9 mouse cellular contexts compared by ENCODE assay signal in the genomic region with DNA sequence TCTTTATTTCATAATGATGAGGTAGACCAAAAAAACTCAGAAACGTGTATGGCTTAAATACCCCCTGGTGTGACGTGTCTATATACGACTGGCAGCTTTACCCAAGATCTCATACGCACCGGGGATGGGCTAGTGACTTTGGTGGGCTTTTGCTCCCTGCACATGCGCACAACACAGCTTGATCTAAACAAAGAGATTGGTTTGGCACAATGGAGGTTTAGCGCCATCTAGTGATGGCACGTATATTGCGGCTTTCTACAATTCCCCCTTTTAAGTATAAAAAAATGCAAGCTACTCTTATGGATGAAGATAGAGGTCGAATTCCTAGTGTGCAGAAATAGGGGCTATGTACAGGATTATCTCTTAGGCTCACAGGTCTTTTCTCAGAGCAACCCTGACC.
DNase-seq lines count a peak whose midpoint lies in the region; ATAC-seq and TF ChIP-seq lines count a peak whose summit lies in the region.
"Had no signal": no experiment of that assay in that cellular context is flagged by ENCODE, and none has a peak within 500 bp of the region (broad histone marks: within the 10 kb centered on the region; RNA-seq: fewer than 3 reads in every experiment).

No protein-coding gene starts in this region.

- H3K4me2 ChIP-seq in intestine, postnatal 0 days (replicated peaks; ENCODE audit: low read depth), result no peak overlapping the region
- no peak overlapping the region for H3K4me2 ChIP-seq in intestine, embryonic 16.5 days (ENCODE audit: low read depth, low read length)
- no peak overlapping the region for H3K4me2 ChIP-seq in CH12.LX (ENCODE audit: insufficient read depth, low read depth, poor library complexity, severe bottlenecking)
- no peak overlapping the region for H3K4me2 ChIP-seq in midbrain, embryonic 14.5 days (ENCODE audit: low read length)
- H3K4me2 ChIP-seq: limb, embryonic 15.5 days had no signal

- in situ Hi-C loops in CH12.LX (cut with MboI; ENCODE audit: low pct_ligation_motif_present, low pct_unique_long_range_greater_than_20kb, low sequenced_read_pairs), result no loop called here

- H3K27ac ChIP-seq in intestine, postnatal 0 days (ENCODE audit: low read depth, low read length), result no peak overlapping the region
- H3K27ac ChIP-seq in intestine, embryonic 16.5 days (ENCODE audit: low read length), result no peak overlapping the region
- no peak overlapping the region for H3K27ac ChIP-seq in CH12.LX (ENCODE audit: insufficient read depth, low read depth)
- no peak overlapping the region for H3K27ac ChIP-seq in midbrain, embryonic 14.5 days (replicated peaks; ENCODE audit: low read depth, low read length)
- H3K27ac ChIP-seq: limb, embryonic 15.5 days had no signal

- peak; percentile 12 for DNase-seq in CH12.LX (ENCODE audit: extremely low read depth)
- peak; percentile 81 for DNase-seq in R1 (ENCODE audit: low read depth, low spot score)
- DNase-seq in frontal cortex, postnatal 36 days (ENCODE audit: low spot score in 2 of 2), result peak; percentile 17 to 20
- DNase-seq in midbrain, embryonic 14.5 days, result peak; percentile 46

- no peaks in the 10 kb centered on the region for H3K9me3 ChIP-seq in intestine, postnatal 0 days (ENCODE audit: control insufficient read depth)
- H3K9me3 ChIP-seq in intestine, embryonic 16.5 days (ENCODE audit: control insufficient read depth, low read length), result no peaks in the 10 kb centered on the region
- peaks cover 8% of the 10 kb centered on the region for H3K9me3 ChIP-seq in CH12.LX (replicated peaks; ENCODE audit: low read length)
- H3K9me3 ChIP-seq in midbrain, embryonic 14.5 days (ENCODE audit: control insufficient read depth, low read length), result no peaks in the 10 kb centered on the region
- H3K9me3 ChIP-seq: limb, embryonic 15.5 days had no signal

- no peaks in the 10 kb centered on the region for H3K27me3 ChIP-seq in intestine, postnatal 0 days (replicated peaks; ENCODE audit: control insufficient read depth, insufficient read depth, low read length)
- H3K27me3 ChIP-seq in intestine, embryonic 16.5 days (replicated peaks; ENCODE audit: control insufficient read depth, insufficient read depth, low read length), result no peaks in the 10 kb centered on the region
- no peaks in the 10 kb centered on the region for H3K27me3 ChIP-seq in CH12.LX (replicated peaks)
- H3K27me3 ChIP-seq in midbrain, embryonic 14.5 days (ENCODE audit: control insufficient read depth, insufficient read depth, low read length), result no peaks in the 10 kb centered on the region
- H3K27me3 ChIP-seq: limb, embryonic 15.5 days had no signal

- TF ChIP-seq EP300 in CH12.LX (IDR thresholded peaks at IDR 0.05; ENCODE audit: low read length), result no peak

- dilution Hi-C loops in CH12.LX (cut with MboI; ENCODE audit: extremely low pct_ligation_motif_present, extremely low pct_unique_long_range_greater_than_20kb, low sequenced_read_pairs), result no loop called here

- no peak for ATAC-seq in intestine, postnatal 0 days
- no peak for ATAC-seq in intestine, embryonic 16.5 days
- ATAC-seq in midbrain, embryonic 14.5 days (ENCODE audit: low FRiP score, low TSS enrichment), result no peak; the same call in 1 of the 2 replicates
- no peak for ATAC-seq in megakaryocyte, adult 5-6 weeks (ENCODE audit: poor library complexity, severe bottlenecking)
- no peak for ATAC-seq in inflammation-experienced regulatory T-cells, adult 6 months

- peak; percentile 47 for TF ChIP-seq RAD21 in CH12.LX (IDR thresholded peaks at IDR 0.05; ENCODE audit: low read depth, low read length)

- no peaks in the 10 kb centered on the region for H3K36me3 ChIP-seq in intestine, postnatal 0 days (ENCODE audit: control insufficient read depth, insufficient read depth)
- H3K36me3 ChIP-seq in intestine, embryonic 16.5 days (ENCODE audit: control insufficient read depth, insufficient read depth, low read length), result no peaks in the 10 kb centered on the region
- no peaks in the 10 kb centered on the region for H3K36me3 ChIP-seq in CH12.LX (replicated peaks in 1 of 2; ENCODE audit: control insufficient read depth in 1 of 2, insufficient read depth in 1 of 2, low read length in 1 of 2)
- H3K36me3 ChIP-seq in midbrain, embryonic 14.5 days (ENCODE audit: control insufficient read depth, insufficient read depth, low read length), result no peaks in the 10 kb centered on the region
- H3K36me3 ChIP-seq: limb, embryonic 15.5 days had no signal

- no peak overlapping the region for H3K4me3 ChIP-seq in intestine, postnatal 0 days (ENCODE audit: low read depth, low read length)
- no peak overlapping the region for H3K4me3 ChIP-seq in intestine, embryonic 16.5 days (ENCODE audit: low read length)
- H3K4me3 ChIP-seq in CH12.LX (replicated peaks in 1 of 3; ENCODE audit: low read depth in 2 of 3, low read length in 2 of 3, poor library complexity in 1 of 3), result no peak overlapping the region
- no peak overlapping the region for H3K4me3 ChIP-seq in midbrain, embryonic 14.5 days (replicated peaks; ENCODE audit: low read depth, low read length)
- H3K4me3 ChIP-seq: limb, embryonic 15.5 days had no signal

- TF ChIP-seq POLR2A in CH12.LX (IDR thresholded peaks at IDR 0.05; ENCODE audit: low read depth, low read length), result no peak

- H3K9ac ChIP-seq in intestine, postnatal 0 days (ENCODE audit: low read depth, low read length), result no peak overlapping the region
- no peak overlapping the region for H3K9ac ChIP-seq in intestine, embryonic 16.5 days (ENCODE audit: low read depth, low read length)
- H3K9ac ChIP-seq in CH12.LX (ENCODE audit: insufficient read depth, low read depth), result no peak overlapping the region
- H3K9ac ChIP-seq in midbrain, embryonic 14.5 days (replicated peaks; ENCODE audit: low read length), result no peak overlapping the region
- H3K9ac ChIP-seq: limb, embryonic 15.5 days had no signal

- H3K79me2 ChIP-seq in CH12.LX (replicated peaks; ENCODE audit: control insufficient read depth, extremely low read depth, insufficient read depth, poor library complexity, severe bottlenecking), result no peaks in the 10 kb centered on the region

- TF ChIP-seq CTCF in intestine, postnatal 0 days (IDR thresholded peaks at IDR 0.05; ENCODE audit: low read depth), result peak; percentile 67
- peak; percentile 34 to 49; a peak in 2 of 4 replicates for TF ChIP-seq CTCF in CH12.LX (conservative IDR thresholded peaks at IDR 0.05 in 1 of 2, IDR thresholded peaks at IDR 0.05 in 1 of 2; ENCODE audit: low read depth in 2 of 2, low read length in 2 of 2)

- no peaks in the 10 kb centered on the region for H3K4me1 ChIP-seq in intestine, postnatal 0 days (replicated peaks; ENCODE audit: control insufficient read depth, insufficient read depth, low read length)
- H3K4me1 ChIP-seq in intestine, embryonic 16.5 days (ENCODE audit: control insufficient read depth, insufficient read depth, low read length), result no peaks in the 10 kb centered on the region
- H3K4me1 ChIP-seq in CH12.LX (ENCODE audit: control insufficient read depth in 1 of 2, insufficient read depth in 2 of 2), result no peaks in the 10 kb centered on the region
- no peaks in the 10 kb centered on the region for H3K4me1 ChIP-seq in midbrain, embryonic 14.5 days (ENCODE audit: control insufficient read depth, insufficient read depth, low read length)
- H3K4me1 ChIP-seq: limb, embryonic 15.5 days had no signal

- WGBS in intestine, postnatal 0 days, result 70% methylated on average over 10 of the region's 10 CpGs
- WGBS in intestine, embryonic 16.5 days, result 74% methylated on average over 10 of the region's 10 CpGs
- WGBS in midbrain, embryonic 14.5 days, result 72% methylated on average over 10 of the region's 10 CpGs

TF ChIP-seq in CH12.LX, 34 proteins besides CTCF, POLR2A, EP300 and RAD21:
- TF ChIP-seq NRF1 (IDR thresholded peaks at IDR 0.05; ENCODE audit: low read depth, low read length) (peak; percentile 51; the same call in 1 of the 2 replicates), GABPA (IDR thresholded peaks at IDR 0.05; ENCODE audit: insufficient replicate concordance, low read depth, low read length) (no peak)

Comparison
In these comparisons a context has a peak if more than half of its experiments do, and no peak if none do; other contexts are left out.
1. DNase-seq: peak in every context shown above with its lines; median percentile 81 in R1; 46 in midbrain, embryonic 14.5 days; 18 in frontal cortex, postnatal 36 days; 12 in CH12.LX.